Mouse (Mus musculus) kidney, embryonic 15.5 days (tissue): ENCODE data around the gene Shisa4. TPM values are rescaled to one million over a fixed set of nuclear protein-coding genes. Genes with fewer than 3 reads are reported as not detected.

ENCODE experiments used
- ATAC-seq: fragments of 200-750 bp; cut with Nextera tagmentation; replicated peaks from 2 replicates; pipeline ENCODE4 v1.8.0; 2017; ENCODE audit warnings: moderate TSS enrichment; ENCODE audit not compliant: low FRiP score
- H3K27ac ChIP-seq: fragments of 300-500 bp; sonication (generic); 2 replicates; pipeline ENCODE4 v1.5.1; 2015; ENCODE audit warnings: mild to moderate bottlenecking, inconsistent platforms
- H3K27me3 ChIP-seq: fragments of 300-500 bp; sonication (generic); 2 replicates; pipeline ENCODE4 v1.6.1; 2015; ENCODE audit warnings: inconsistent platforms
- H3K36me3 ChIP-seq: fragments of 300-500 bp; sonication (generic); 2 replicates; pipeline ENCODE4 v1.6.1; 2015; ENCODE audit warnings: inconsistent platforms
- H3K4me1 ChIP-seq: fragments of 300-500 bp; sonication (generic); 2 replicates; pipeline ENCODE4 v1.6.1; 2015; ENCODE audit warnings: inconsistent platforms
- H3K4me2 ChIP-seq: fragments of 300-500 bp; sonication (generic); 2 replicates; pipeline ENCODE4 v1.6.1; 2015; ENCODE audit warnings: moderate library complexity, mild to moderate bottlenecking, inconsistent platforms
- H3K4me3 ChIP-seq: fragments of 300-500 bp; sonication (generic); replicated peaks from 2 replicates; pipeline ENCODE4 v1.5.1; 2015; ENCODE audit warnings: mild to moderate bottlenecking, inconsistent platforms
- H3K9ac ChIP-seq: fragments of 300-500 bp; sonication (generic); 2 replicates; pipeline ENCODE4 v1.6.1; 2015; ENCODE audit warnings: mild to moderate bottlenecking, inconsistent platforms
- H3K9me3 ChIP-seq: fragments of 300-500 bp; sonication (generic); replicated peaks from 2 replicates; pipeline ENCODE4 v1.6.1; 2016; ENCODE audit warnings: inconsistent platforms
- WGBS: fragments of 180-500 bp; shearing (Covaris S2); methylation state at CpG from one replicate; pipeline ENCODE4 v1.1.7; 2015; ENCODE audit warnings: mixed read lengths; 5-methylcytosine and 5-hydroxymethylcytosine counted together
- polyA plus RNA-seq: library from polyadenylated mRNA; unstranded; fragments of >200 nt; fragmentation: Nextera tagmentation; extraction: Ambion mirVana; gene quantifications from 2 replicates; pipeline ENCODE4 v1.2.1, GENCODE M21; 2015

The Shisa4 gene
- polyA plus RNA-seq, 1 experiment from 2014 or later: 48.3 TPM

DNA sequence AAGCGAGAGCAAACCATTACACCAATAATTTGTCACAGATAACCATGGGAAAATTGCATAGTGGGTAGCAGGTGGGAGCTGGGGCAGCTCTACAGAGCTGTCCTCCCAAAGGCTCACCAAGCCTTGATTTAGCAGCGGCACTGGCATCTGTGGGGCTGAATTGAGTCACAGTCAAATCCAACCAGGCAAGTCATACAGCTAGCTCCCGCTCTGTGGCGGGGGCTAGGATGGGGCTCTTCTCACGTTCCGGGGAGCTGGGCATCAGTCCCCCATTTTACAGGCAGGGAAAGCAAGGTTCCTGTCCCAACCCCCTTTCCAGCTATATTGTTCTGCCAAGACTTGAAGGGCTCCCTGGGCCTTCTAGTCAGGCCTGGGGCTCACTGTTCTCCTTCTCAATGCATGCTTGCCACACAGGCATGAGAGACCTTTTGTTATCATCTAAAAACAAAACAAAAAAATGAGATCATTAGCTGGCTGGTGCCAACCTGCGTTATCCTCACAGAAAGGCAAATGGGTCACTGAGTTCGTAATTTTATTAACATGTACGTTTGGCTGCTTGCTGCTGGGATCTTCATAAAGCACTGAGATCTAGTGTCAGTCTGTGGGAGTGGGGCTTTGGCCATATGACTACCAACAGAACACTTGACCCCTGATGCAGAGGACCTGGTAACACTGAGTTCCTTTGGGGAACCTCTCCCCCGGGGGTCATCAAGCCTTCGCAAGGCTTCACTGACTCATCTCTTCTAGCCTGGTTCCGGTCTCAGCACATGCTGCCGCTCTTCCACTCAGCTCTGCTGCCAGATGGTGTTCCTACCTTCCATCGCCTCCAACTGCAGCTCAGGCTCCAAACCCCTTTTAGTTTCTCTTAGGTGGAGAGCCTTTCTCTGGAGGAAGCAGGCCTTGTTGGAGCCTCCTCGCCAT lies 5.3 kb upstream of the Shisa4 start:
- no peak for ATAC-seq

DNA sequence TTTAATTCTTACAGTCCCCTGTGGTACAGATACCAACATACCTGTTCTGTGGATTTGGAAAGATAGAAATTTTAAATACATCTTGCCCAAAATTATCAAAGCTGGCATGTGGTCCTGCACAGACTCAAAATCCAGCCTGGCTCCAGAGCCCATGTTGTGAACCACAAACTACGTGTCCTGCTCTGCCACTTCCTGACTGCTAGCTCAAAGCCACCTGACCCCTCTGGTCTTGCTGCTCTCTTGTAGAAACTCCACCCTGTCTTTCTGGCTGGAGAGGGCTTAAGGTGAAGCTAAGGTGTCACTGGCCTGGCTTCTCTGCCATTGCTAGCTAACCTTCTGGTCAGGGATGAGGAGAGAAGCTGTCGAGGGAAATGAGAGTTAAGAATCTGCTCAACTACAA lies 4.0 kb upstream of the Shisa4 start:
- peaks cover 23% of the 10 kb centered on the region for H3K36me3 ChIP-seq
- no peaks in the 10 kb centered on the region for H3K27me3 ChIP-seq
- ATAC-seq: no peak
- H3K4me1 ChIP-seq: peaks cover 21% of the 10 kb centered on the region
- H3K4me2 ChIP-seq: no peak overlapping the region
- no peak overlapping the region for H3K9ac ChIP-seq
- WGBS: 34% methylated on average over 2 of the region's 2 CpGs
- H3K4me3 ChIP-seq: no peak overlapping the region
- no peaks in the 10 kb centered on the region for H3K9me3 ChIP-seq
- no peak overlapping the region for H3K27ac ChIP-seq

More for the DNA sequence above, 5.3 kb upstream of the Shisa4 start:
- Histone ChIP-seq H3K4me1 (peaks cover 9% of the 10 kb centered on the region), H3K9ac (0 out of 2 replicates have a peak overlapping the region, but pooled peaks have one; percentile 17), H3K27ac (peak overlapping the region; percentile 37; the same call in 1 of the 2 replicates), H3K4me3 (no peak overlapping the region), H3K4me2 (no peak overlapping the region), H3K36me3 (peaks cover 36% of the 10 kb centered on the region), H3K9me3 (no peaks in the 10 kb centered on the region), H3K27me3 (no peaks in the 10 kb centered on the region)
- 59% methylated on average over 15 of the region's 15 CpGs for WGBS

DNA sequence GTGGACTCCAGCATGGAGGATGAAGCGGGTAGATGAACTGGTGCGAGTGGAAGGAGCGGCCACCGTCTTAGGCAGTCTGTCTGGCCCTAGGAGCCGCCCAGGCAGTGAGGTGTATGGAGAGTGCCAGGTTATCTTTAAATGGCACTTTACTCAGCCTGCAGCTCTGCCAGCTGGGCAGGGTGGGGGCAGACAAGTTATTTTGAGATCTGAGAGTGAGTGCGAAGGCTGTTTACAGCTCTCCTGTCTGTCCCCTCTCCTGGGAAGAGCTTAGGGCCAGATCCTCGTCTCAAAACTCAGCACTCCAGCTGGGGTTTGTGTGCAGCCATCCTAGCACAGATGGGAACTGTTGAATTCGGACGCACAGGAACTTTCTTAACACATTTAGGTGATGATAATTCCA lies 3.5 kb upstream of the Shisa4 start:
- no peaks in the 10 kb centered on the region for H3K9me3 ChIP-seq
- ATAC-seq: no peak
- no peak overlapping the region for H3K4me2 ChIP-seq
- no peak overlapping the region for H3K9ac ChIP-seq
- peaks cover 18% of the 10 kb centered on the region for H3K36me3 ChIP-seq
- peaks cover 25% of the 10 kb centered on the region for H3K4me1 ChIP-seq
- H3K4me3 ChIP-seq: no peak overlapping the region
- WGBS: 64% methylated on average over 9 of the region's 9 CpGs
- no peak overlapping the region for H3K27ac ChIP-seq
- no peaks in the 10 kb centered on the region for H3K27me3 ChIP-seq

DNA sequence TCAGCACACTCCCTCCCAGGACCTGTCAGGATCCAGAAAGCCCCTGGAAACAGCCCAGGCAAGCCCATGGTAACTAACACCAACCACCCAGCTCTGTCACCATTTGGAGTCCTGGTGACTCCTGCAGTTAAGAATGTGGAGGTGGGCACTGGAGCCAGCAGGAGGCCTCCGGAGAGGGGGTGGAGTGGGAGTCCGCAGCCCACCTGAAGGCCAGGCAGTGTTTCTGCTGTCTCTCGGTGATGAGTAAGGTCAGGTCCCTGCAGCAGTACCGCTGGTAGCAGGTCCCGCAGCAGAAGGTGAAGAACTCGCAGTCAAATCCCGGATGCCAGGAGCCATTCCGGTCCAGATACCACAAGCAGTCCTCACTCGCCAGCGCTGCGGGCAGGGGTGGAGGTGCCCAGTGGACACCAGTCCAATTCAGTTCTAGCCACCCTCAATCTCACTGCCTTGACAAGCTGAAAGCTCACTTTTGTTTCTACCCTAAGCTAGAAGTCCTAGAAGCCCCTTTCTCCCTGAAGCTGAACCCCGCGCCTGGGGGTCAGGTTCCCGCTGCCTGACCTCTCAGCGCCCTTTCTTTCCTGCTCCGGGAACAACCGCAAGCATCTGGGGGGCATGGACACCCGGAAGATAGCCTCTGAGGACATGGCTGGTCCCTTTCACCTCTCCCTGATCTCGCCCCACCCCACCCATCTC lies 716 bp downstream of the Shisa4 start:
- WGBS: 2% methylated on average over 19 of the region's 19 CpGs
- peak overlapping the region; percentile 97 for H3K4me2 ChIP-seq
- H3K9me3 ChIP-seq: no peaks in the 10 kb centered on the region

DNA sequence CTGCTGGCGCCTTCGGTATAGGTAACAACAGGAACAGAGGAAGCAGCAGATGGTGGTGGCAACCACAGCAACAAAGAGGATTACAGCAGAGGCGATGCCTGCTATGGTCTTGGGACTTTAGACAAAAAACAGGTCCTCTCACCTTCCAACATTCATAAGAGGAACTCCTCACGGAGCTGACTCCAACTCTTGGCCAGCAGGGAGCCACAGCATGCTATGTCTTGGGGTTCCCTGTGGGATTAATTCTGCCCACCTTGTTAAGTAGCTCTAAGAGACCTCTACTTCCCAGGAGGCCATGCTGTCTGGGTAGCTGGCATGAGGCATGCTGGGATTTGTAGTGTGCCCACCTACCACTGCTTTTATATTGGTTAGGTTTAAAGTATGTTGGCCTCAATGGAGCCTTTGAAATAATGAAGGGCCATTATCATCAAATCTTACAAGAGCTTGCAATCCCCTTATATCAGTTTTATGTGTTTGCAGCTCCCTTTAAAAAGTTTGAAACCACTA lies 1.8 kb downstream of the Shisa4 start:
- Histone ChIP-seq H3K27me3 (no peaks in the 10 kb centered on the region), H3K9ac (no peak overlapping the region), H3K4me3 (no peak overlapping the region), H3K27ac (no peak overlapping the region), H3K9me3 (no peaks in the 10 kb centered on the region), H3K4me1 (peaks cover 42% of the 10 kb centered on the region), H3K36me3 (no peaks in the 10 kb centered on the region), H3K4me2 (peak overlapping the region; percentile 97; the same call in 1 of the 2 replicates)
- whole genome bisulfite sequencing: 89% methylated on average over 4 of the region's 4 CpGs
- ATAC-seq: no peak

More for the DNA sequence above, 716 bp downstream of the Shisa4 start:
- peaks cover 32% of the 10 kb centered on the region for H3K4me1 ChIP-seq
- peak overlapping the region; percentile 69 for H3K9ac ChIP-seq
- H3K4me3 ChIP-seq: peak overlapping the region; percentile 73
- H3K36me3 ChIP-seq: no peaks in the 10 kb centered on the region
- peak overlapping the region; percentile 85 for H3K27ac ChIP-seq
- H3K27me3 ChIP-seq: no peaks in the 10 kb centered on the region
- ATAC-seq: 0 out of 2 replicates have a peak, but pooled peaks have one; percentile 3

DNA sequence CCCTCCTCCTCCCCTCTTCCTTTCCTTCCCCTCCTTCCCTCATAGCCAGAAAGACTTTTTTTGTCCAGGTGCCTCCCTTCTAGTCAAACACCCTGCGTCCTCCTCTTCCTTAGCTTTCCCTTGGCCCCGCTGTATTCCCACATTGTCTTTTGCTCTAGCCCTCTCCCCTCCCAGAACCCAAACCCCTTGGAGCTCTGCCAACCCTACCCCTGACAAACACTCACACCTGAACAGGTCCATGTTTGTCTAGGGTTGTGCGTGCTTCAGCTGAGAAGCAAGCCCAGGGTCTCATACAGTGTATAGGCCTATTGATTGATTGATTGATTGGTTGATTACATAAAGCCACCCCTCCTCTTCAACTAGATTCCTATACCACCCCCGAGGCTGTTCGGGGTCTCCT lies 5.6 kb downstream of the Shisa4 start:
- Histone ChIP-seq H3K4me3 (no peak overlapping the region), H3K4me1 (peaks cover 37% of the 10 kb centered on the region), H3K27ac (no peak overlapping the region), H3K27me3 (no peaks in the 10 kb centered on the region), H3K9ac (no peak overlapping the region), H3K36me3 (no peaks in the 10 kb centered on the region), H3K9me3 (no peaks in the 10 kb centered on the region), H3K4me2 (0 out of 2 replicates have a peak overlapping the region, but pooled peaks have one; percentile 98)
- WGBS: 82% methylated on average over 5 of the region's 5 CpGs
- ATAC-seq: no peak

DNA sequence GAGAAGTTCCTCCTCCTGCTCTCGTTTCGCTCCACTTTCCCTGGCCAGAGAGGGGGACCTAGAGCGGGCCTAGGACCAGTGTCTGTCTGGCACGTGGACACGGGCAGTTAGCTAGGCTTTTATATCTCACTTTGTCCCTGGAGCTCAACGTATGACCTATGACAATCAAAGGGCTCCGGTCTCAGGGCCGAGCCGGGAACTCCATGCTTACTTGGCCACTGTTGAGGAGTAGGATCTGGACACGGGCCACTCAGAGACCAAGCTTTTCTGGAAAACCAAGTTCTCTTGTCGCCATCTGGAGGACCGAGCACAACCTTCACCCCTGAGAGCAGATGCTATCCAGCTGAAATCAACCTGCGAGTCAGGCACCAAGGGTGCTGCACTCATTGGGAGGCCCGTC lies 6.1 kb downstream of the Shisa4 start:
- Histone ChIP-seq H3K9me3 (no peaks in the 10 kb centered on the region), H3K4me3 (peak overlapping the region; percentile 50), H3K4me2 (peak overlapping the region; percentile 98), H3K27me3 (no peaks in the 10 kb centered on the region), H3K4me1 (peaks cover 32% of the 10 kb centered on the region), H3K27ac (no peak overlapping the region), H3K36me3 (no peaks in the 10 kb centered on the region), H3K9ac (peak overlapping the region; percentile 59)
- peak; percentile 41 for ATAC-seq
- 7% methylated on average over 14 of the region's 14 CpGs for WGBS

DNA sequence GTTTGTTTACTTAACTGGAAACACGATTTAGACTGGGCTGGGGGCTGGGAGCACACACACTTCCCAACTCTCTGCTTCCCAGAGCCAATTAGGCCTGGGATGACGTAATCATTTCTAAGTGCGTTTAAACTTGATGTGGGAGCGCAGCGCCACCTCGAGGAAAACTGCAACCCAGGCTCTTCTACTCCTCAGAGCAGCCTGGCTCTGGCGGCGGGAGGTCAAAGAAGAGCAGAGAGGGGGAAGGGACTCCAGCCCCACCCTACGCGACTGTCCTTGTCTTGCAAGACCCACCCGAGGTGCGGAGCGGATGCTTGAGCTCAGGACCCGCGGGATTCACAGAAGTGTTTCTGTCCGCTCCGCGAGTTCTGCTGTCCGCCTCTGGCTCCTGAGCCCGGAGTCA lies 6.8 kb downstream of the Shisa4 start:
- no peaks in the 10 kb centered on the region for H3K36me3 ChIP-seq
- H3K9me3 ChIP-seq: no peaks in the 10 kb centered on the region
- peaks cover 26% of the 10 kb centered on the region for H3K4me1 ChIP-seq
- 0 out of 2 replicates have a peak overlapping the region, but pooled peaks have one; percentile 25 for H3K27ac ChIP-seq
- no peaks in the 10 kb centered on the region for H3K27me3 ChIP-seq
- under 1% methylated on average over 20 of the region's 20 CpGs for WGBS
- H3K4me2 ChIP-seq: peak overlapping the region; percentile 98
- peak overlapping the region; percentile 50 for H3K4me3 ChIP-seq
- peak; percentile 71 for ATAC-seq
- peak overlapping the region; percentile 59 for H3K9ac ChIP-seq

DNA sequence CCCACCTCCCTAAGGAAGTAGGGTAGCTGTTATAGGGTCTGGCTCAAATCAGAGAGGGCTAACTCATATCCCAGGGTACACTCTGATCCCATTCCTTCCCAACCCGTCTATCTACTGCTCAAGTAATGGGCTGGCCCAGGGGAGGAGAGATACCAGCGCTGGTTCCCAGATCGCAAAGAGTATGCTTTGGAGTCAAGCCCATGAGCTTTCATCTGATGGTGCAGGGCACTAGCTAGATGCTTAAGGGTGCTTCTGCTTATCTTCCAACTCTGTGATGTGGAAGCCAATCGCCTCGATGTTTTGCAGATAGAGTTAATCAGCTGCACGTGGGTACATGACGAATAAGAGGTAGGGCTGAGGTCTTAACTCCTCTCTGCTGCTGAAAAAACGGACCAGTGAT lies 7.4 kb downstream of the Shisa4 start:
- WGBS: 63% methylated on average over 8 of the region's 8 CpGs

DNA sequence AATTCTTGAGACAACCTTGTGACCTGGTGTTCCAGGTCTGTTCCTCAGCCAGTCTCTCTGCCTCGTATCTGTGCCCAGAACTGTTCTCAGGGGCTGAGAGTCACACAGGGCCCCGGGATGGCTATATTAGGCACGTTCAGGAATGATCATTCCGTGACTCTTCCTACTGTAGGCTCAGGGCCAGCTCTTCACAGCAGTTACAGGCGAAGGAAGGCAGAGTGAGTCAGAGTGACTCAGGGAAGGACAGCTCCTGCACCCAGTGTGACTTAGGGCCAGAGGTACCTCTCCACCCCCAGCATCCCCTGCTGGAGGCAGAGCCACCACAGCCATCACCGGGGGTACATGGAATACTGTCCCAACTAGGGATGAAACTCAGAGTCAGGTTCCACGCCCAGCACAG lies 8.0 kb downstream of the Shisa4 start:
- H3K4me2 ChIP-seq: no peak overlapping the region
- H3K27me3 ChIP-seq: no peaks in the 10 kb centered on the region
- no peak for ATAC-seq
- H3K4me1 ChIP-seq: peaks cover 21% of the 10 kb centered on the region
- H3K9me3 ChIP-seq: no peaks in the 10 kb centered on the region
- no peaks in the 10 kb centered on the region for H3K36me3 ChIP-seq
- no peak overlapping the region for H3K9ac ChIP-seq
- no peak overlapping the region for H3K27ac ChIP-seq
- H3K4me3 ChIP-seq: no peak overlapping the region
- WGBS: 70% methylated on average over 7 of the region's 7 CpGs

More for the DNA sequence above, 7.4 kb downstream of the Shisa4 start:
- Histone ChIP-seq H3K9ac (no peak overlapping the region), H3K36me3 (no peaks in the 10 kb centered on the region), H3K4me3 (no peak overlapping the region), H3K27me3 (no peaks in the 10 kb centered on the region), H3K27ac (no peak overlapping the region), H3K4me1 (peaks cover 21% of the 10 kb centered on the region), H3K4me2 (no peak overlapping the region), H3K9me3 (no peaks in the 10 kb centered on the region)
- ATAC-seq: no peak

DNA sequence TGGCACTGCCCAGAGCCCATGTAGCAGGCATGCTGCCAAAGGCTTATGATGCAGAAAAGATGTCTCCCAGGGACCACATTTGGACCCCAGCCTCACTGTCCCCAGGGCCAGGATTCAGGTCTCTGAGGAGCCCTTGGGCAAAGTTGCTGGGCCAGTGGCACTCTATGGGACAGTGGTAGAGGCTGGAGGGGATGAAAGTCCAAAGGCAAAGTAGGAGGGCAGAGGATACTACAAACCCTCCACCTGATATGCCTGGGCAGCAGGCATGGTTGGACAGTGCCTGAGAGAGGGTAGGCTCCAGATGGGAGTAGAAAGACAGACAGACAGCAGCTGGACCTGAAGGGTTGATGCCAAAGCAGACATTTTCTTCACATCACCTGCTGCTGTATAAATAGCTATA lies 8.7 kb downstream of the Shisa4 start:
- Histone ChIP-seq H3K9me3 (no peaks in the 10 kb centered on the region), H3K9ac (no peak overlapping the region), H3K27me3 (no peaks in the 10 kb centered on the region), H3K27ac (no peak overlapping the region), H3K36me3 (no peaks in the 10 kb centered on the region), H3K4me1 (peaks cover 21% of the 10 kb centered on the region), H3K4me2 (no peak overlapping the region), H3K4me3 (no peak overlapping the region)
- no peak for ATAC-seq

DNA sequence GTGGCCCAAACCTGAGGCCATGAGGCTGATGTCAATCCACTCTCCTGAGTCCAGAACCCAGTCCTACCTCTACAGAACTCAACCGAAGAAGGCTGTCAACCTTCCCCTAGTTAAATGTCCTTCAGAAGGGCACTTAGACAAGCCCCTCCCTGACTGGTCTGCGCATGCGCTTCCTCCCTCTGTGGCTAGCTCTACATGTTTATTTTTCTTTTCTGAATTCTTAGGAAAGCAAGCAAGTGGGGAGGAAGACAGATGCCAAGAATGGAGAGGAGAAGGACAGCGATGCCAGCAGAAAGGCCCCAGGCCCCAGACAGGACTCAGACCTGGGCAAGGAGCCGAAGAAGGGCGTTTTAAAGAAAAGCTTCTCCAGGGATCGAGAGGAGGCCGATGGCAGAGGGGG lies 11.6 kb downstream of the Shisa4 start:
- WGBS: 81% methylated on average over 8 of the region's 8 CpGs
- no peak overlapping the region for H3K9ac ChIP-seq
- no peak for ATAC-seq
- H3K4me2 ChIP-seq: no peak overlapping the region
- H3K4me3 ChIP-seq: no peak overlapping the region
- no peaks in the 10 kb centered on the region for H3K36me3 ChIP-seq
- H3K27me3 ChIP-seq: no peaks in the 10 kb centered on the region
- H3K4me1 ChIP-seq: peaks cover 15% of the 10 kb centered on the region; the same call in 1 of the 2 replicates
- no peak overlapping the region for H3K27ac ChIP-seq
- H3K9me3 ChIP-seq: no peaks in the 10 kb centered on the region
